Mouse (Mus musculus): Measurements from ENCODE around the gene Plxnb1.
"Not testable (repeated sequence)": the region's sequence is repeated elsewhere in the genome, so short reads cannot be mapped to it uniquely, and the experiment has no call there.

Gene Plxnb1

DNA sequence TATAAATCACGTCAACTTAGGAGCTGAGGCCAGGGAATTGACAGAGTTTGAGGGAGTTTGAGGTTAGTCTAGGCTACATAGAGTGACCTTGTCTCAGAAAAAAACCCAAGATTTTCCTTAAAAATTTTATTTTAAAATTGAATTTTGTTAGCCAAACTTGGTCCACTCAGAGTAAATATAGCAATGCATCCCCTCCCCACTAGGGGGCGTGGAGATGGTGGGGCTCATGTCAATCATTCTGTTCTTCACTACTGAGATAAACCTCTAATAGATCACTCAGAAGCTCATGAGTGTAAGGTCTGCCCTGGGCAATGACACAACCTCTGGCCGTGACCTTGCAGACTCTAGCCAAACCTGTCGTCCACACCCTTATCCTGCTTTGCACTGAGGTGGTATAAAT lies 45.2 kb downstream of the Plxnb1 start:
- DNase-seq (ENCODE audit: low read depth, low spot score) = not testable (repeated sequence)

DNA sequence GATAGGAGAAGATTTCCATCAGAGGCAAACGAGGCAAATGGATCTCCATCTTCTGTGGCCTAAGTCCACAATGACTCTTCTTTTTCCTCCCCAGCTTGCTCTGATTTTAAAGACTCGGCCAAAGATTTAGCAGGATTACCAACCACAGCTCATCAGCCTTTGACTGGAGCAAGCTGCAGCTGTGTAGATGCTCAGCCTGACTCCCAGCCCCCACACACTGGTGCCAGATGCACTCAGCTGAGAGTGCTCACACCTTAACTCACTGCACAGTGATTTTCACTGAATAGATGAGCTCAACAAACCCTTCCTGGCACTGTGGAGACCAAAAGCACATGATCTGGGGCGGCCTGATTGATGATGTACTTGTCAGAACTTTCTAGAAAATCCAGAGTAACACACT lies 66.8 kb downstream of the Plxnb1 start, which contains the start of gene Fbxw21:
Gene Fbxw21 (minus strand): TSS at position 101 of the 400 bp plus-strand sequence.
- no peak for DNase-seq (ENCODE audit: low read depth, low spot score)

DNA sequence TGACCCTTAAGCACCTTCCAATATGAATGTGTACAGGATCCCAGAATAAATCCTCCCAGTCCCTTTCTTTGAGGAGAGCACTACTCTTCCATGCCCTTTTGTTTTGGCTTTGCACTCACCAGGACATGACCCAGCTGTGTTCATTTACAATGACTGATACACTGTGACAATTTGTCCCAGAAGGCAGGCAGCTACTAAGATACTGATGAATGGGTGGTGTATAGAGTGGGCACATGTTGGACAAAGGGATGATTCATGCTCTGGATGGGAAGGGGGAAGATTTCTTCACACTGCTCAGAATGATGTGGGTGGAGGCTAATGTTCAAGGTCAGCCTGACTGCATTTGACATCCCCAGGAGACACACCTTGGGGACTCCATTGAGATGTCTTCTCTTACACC lies 72.1 kb downstream of the Plxnb1 start:
- DNase-seq (ENCODE audit: low read depth, low spot score) = no peak

Measured in A20 (cell line).